Mouse (Mus musculus): ENCODE data around the gene Usp15.

The Usp15 gene

GRCm38 (mm10) chr10:123175771-123176170, 21.0 kb downstream of the Usp15 start:
- no peak for DNase-seq (ENCODE audit: low spot score in 2 of 2)

- no peak for DNase-seq (ENCODE audit: low spot score in 2 of 2)
Observed at GRCm38 (mm10) chr10:123170898-123171297, 25.9 kb downstream of the Usp15 start.

- no peak for DNase-seq (ENCODE audit: low spot score in 2 of 2)
Observed at GRCm38 (mm10) chr10:123165542-123165941, 31.3 kb downstream of the Usp15 start.

- no peak for DNase-seq (ENCODE audit: low spot score in 2 of 2)
Observed at GRCm38 (mm10) chr10:123160508-123160907, 36.3 kb downstream of the Usp15 start.

- DNase-seq (ENCODE audit: low spot score in 2 of 2), result no peak
Observed at GRCm38 (mm10) chr10:123159316-123159715, 37.5 kb downstream of the Usp15 start.

DNA sequence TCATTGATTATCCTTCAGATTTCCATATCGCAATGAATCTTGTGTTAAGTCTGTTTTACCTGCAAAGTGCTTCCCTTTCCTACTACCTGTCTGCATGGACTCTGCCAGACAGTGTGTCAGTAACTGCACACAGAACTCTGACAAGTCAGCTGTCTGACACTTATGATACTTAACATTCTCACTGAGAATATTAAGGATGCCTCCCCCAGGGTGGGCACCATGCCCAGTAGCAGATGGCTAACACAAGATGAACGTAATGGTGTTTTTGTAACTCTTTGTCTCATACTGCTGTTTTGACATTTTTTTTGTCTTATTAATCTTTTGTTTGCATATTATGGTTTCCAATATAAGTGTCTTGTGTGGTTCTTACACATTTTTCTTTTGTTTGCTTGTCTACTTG, 40.4 kb downstream of the Usp15 start:
- no peak for DNase-seq (ENCODE audit: low spot score in 2 of 2)

DNA sequence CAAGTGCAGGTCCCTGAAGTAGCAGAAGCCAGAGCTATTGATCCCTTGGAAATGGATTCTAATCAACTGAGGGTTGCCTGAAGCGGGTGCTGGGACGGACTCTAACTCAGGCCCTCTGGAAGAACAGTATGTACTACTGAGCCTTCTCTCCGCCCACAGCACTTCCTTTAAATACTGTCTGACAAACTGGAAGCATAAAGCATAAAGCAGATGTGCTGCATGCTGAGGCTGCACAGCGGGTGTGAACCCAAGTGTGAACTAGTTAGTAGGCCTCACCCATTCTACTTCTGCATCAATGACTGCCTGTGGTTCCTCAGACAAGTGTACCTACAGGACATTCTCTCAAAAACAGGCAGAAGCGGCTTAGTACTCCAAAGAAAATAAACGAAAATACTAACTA, 41.0 kb downstream of the Usp15 start:
- no peak for DNase-seq (ENCODE audit: low spot score in 2 of 2)

- no peak for DNase-seq (ENCODE audit: low spot score in 2 of 2)
Observed at GRCm38 (mm10) chr10:123153321-123153720, 43.5 kb downstream of the Usp15 start.

DNA sequence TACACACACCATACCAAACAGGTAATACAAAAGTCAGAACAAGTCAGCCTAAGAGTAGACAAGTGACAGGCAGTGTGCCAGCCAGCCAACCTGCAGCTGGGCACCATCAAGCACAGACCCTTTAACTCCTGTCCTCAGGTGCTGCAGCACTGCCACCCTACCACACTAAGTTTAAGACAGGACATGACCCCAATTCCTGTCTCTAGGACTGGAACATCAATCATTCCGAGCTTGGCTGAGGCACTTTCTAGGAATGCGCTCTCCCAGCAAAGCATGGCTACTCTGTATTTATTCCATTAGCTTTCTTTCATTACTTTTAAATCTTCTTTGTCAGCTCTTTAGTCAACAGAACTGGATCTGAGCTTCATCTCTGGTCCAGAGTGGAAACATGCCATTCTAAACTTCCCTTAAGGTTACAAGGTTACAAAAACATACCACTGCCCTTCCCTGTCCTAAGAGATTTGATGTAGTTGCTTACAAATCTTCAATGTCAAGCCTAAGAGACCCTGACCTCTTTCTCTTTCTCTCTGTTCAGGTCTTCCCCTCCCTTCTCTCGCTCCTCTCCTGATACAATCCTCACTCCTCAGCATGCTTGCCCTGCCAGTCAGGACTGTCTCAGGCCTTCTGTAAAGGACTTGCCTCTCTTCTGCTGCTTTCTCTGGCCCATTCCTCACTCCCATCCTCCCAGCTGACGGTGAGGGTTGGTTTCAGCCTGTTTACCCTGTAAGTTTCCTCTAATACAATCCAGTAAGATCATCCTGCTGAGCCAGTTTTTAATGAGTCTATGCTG, 48.6 kb downstream of the Usp15 start:
- DNase-seq (ENCODE audit: low spot score in 2 of 2), result no peak

- DNase-seq (ENCODE audit: low spot score in 2 of 2), result no peak
Observed at GRCm38 (mm10) chr10:123147180-123147579, 49.6 kb downstream of the Usp15 start.

DNA sequence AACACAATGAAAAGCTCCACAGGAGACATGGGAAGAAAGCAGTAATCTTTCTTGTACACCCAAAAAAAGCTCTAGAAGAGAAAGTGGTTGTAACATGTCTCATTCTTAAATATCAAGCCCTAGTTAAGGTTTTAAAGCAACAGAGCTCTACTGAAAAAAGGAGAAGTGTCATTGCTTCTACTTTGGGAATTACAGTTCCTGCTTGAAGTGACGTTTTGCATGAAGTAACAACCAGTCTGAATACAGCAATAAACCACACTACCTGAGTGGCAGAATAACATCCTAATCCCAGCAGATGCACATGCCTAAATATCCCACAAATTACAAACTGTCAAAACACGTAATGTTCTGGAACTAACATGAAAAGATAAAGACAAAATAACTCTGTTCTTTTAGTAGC, 50.4 kb downstream of the Usp15 start:
- no peak for DNase-seq (ENCODE audit: low spot score in 2 of 2)

GRCm38 (mm10) chr10:123144256-123144655, 52.5 kb downstream of the Usp15 start:
- no peak for DNase-seq (ENCODE audit: low spot score in 2 of 2)

DNA sequence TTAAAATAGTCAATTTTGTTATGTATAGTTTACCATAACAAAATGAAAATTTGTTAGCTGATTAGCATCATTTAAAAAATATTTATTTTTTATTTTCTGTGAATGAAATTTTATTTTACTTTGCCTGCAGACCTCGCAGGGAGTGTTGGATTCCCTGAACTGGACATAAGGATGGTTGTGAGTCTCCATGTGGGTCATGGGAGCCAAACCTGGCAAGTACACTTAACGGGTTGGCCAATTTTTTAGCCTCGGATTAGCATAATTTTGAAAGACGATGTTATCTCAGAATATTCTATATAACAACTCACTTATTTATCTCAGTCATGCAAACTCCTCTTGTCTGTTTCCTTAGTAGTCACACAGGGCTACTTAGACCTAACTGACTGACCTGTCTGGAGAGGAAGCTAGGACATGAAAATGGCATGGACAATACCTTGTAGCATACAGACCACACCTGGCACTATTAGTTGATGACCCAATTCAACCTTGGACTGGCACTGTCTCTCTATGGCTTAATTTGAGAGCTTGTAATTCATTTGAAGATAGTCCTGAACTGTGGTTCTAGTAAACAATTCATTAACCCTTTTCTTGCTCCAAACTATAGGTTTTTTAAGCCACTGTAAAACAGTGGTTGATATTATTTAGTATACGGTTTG, 54.3 kb downstream of the Usp15 start:
- DNase-seq (ENCODE audit: low spot score in 2 of 2), result no peak

DNA sequence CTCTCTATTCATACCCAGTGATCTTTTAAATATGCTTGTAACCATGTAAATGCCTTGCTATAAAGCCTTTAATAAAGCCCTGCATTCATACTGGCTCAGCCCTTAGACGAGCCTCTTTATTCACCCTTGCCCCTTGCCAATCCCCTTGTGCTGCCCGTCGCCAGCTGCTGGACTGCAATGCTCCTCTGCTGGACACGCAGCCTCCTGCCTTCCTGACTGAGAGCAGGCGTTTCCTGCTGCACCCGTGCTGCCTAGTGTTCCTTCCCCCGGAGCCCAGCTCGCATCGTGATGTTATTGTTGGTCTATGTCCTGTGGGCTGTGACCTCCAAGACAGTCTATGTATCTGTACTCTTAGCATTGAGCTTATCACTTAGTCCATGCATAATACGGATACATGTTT, 61.0 kb downstream of the Usp15 start:
- DNase-seq (ENCODE audit: low spot score in 2 of 2), result no peak

DNA sequence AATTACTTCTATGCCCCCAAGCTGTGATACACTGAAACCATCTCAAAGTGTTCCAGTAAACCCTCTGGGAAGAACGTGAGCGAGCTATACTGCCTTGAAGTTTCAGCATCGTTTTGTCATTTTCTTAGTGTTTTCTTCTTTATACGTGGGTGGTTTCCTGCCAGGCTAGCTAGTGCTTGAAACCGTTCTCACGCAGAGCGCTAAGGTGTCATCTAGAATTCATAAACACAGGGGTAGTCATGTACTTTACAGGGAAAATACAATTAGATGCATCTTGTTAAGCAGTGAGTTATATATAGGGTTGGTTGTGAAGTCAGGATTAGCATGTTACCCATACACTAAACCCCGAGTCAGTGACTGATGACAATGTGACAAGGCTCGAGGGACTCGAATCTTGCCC, 65.3 kb downstream of the Usp15 start:
- DNase-seq (ENCODE audit: low spot score in 2 of 2), result no peak

DNA sequence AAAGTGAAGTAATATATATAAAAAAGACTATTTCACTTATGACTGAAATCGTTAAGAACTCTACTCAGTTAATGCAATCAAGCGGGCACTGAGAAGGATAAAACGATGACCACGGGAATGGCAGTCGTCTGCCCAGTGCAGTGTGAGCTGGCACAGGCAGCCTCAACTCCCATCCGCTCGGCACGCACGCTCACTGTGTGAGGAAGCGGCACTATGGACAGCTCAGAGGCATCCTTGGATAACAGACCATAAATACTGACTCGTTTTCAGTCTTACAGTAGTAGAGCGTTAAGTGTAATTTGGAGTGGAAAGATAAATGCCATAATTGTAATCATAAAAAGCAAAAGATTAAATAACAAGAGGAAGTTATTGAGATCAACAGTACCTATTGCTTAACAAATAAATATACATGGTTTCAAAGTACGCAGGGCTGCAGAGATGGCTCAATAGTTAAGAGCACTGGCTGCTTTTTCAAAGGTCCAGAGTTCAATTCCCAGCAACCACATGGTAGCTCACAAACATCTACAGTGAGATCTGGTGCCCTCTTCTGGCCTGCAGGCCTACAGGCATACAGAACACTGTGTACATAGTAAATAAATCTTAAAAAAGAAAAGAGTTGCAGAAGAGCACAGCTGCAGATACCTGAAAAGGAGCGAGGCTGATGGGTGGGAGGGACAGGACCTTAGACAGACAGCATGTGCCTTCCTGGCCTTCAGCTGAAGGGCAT, 76.0 kb downstream of the Usp15 start:
- no peak for DNase-seq (ENCODE audit: low spot score in 2 of 2)

DNA sequence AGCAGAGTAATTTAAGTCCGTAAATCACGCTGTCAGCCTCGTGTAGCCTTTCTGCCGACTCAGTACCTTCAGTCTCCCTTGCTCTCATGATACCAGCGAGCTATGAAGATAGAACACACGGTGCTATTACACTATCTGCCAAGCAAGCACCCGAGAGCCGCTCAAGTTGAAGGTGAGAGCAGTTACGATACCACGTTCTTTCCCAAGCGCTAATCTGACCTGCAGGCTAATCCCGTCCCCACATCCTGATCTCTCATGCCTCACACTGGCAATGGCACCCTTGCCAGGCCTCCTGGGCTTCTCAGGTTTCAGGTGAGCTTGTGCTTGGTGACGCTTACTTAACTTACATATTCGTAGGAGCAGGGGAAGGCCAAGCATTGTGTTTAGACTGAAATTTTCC, 79.9 kb downstream of the Usp15 start:
- no peak for DNase-seq (ENCODE audit: low spot score in 2 of 2)

DNA sequence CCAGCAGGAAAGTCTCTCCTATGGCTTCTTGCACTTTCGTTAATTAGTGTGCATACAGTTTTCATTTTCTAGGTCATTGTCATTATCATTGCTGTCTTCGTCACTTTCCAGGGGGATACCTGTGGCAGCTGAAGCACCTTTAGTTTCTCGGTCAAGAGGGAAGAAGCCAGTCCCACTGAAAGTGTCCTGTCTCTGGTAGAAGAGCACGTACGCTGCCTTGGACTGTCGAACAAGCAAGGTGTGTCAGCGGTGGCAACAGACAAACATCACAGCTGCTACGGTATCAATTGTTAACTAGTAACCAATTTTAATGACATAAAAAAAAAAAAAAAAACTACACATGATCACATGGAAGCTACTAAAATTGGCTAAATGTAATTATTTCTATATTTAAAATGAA, 83.3 kb downstream of the Usp15 start:
- no peak for DNase-seq (ENCODE audit: low spot score in 2 of 2)

DNA sequence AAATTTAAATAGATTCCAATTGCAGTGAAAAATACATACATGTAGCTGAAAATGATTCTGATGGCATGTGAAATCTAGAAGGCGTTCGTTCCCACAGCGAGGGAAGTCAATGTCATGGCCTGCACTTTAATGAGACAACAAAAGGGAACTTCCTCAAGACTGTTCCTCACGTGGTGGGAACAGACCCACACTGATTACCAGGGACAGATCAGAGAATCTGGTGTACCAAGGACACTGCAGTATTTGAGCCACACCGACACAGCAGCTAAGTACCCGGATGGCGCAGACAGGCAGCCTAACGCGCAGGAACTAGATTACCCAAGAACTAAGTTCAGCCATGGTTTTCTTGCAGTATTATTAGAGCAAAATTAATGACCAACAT, 84.0 kb downstream of the Usp15 start:
- DNase-seq (ENCODE audit: low spot score in 2 of 2), result no peak

- DNase-seq (ENCODE audit: low spot score in 2 of 2), result no peak
Observed at GRCm38 (mm10) chr10:123112056-123112786, 84.6 kb downstream of the Usp15 start.

- no peak for DNase-seq (ENCODE audit: low spot score in 2 of 2)
Observed at GRCm38 (mm10) chr10:123110548-123110947, 86.2 kb downstream of the Usp15 start.

DNA sequence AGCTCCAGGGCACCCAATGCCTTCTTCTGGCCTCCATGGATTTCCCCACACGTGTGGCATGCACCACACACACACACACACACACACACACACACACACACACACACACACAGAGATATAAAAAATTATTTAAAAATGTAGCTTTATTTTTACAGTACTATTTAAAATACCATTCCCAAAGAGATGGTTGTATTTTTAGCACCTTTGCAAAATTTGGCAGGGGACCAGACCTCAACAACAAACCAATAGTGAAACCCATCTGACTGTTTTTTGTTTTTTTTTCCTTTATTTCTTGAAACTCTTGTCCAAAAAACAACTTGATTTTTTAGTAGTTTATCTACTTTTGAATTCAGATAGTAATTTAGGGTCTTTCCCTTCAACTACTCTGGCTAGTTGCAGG, 88.3 kb downstream of the Usp15 start:
- DNase-seq (ENCODE audit: low spot score in 2 of 2), result no peak

All from urinary bladder, postnatal 4 days (tissue).